Mouse (Mus musculus) MEL (cell line): ENCODE data around the gene Kcmf1. TPM values are rescaled to one million over a fixed set of nuclear protein-coding genes. Genes with fewer than 3 reads are reported as not detected.
"Not testable (repeated sequence)": the region's sequence is repeated elsewhere in the genome, so short reads cannot be mapped to it uniquely, and the experiment has no call there.

Experiments
- DNase-seq: peaks from one replicate; pipeline ENCODE4 v3.0.0; 2011; ENCODE audit warnings: low read depth, low spot score
- H3K27ac ChIP-seq: 2 replicates; pipeline ENCODE4 v1.5.1; 2012; ENCODE audit warnings: low read depth, mild to moderate bottlenecking, control low read depth, low read length, moderate library complexity; ENCODE audit not compliant: control insufficient read depth
- H3K27me3 ChIP-seq, 2 experiments: fragments of 150-350 bp in 1 of 2; sonication (generic) in 1 of 2; 2 replicates each; pipeline ENCODE4 v1.6.1; 2012; ENCODE audit warnings: low read length in 2 of 2, mild to moderate bottlenecking in 2 of 2, improper control_type of control experiment in 1 of 2, moderate library complexity in 1 of 2; ENCODE audit not compliant: insufficient read depth in 2 of 2, control insufficient read depth in 1 of 2
- H3K36me3 ChIP-seq, 2 experiments: 2 replicates each; pipeline ENCODE4 v1.6.1; 2012 to 2014; ENCODE audit warnings: low read length in 2 of 2, improper control_type of control experiment in 1 of 2, inconsistent platforms in 1 of 2, mild to moderate bottlenecking in 1 of 2; ENCODE audit not compliant: insufficient read depth in 2 of 2, control insufficient read depth in 1 of 2
- H3K4me1 ChIP-seq, 2 experiments: fragments of 150-350 bp in 1 of 2; sonication (generic) in 1 of 2; 2 replicates each; pipeline ENCODE4 v1.6.1; 2012; ENCODE audit warnings: low read length in 2 of 2, improper control_type of control experiment in 1 of 2, mild to moderate bottlenecking in 1 of 2; ENCODE audit not compliant: insufficient read depth in 2 of 2, control insufficient read depth in 1 of 2
- H3K4me3 ChIP-seq, 2 experiments: fragments of 150-350 bp in 1 of 2; sonication (generic) in 1 of 2; 2 replicates each; pipeline ENCODE4 v1.5.1; 2012; ENCODE audit warnings: low read depth in 2 of 2, low read length in 2 of 2, mild to moderate bottlenecking in 2 of 2, moderate library complexity in 2 of 2, control low read depth in 1 of 2, improper control_type of control experiment in 1 of 2; ENCODE audit not compliant: control insufficient read depth in 1 of 2, insufficient read depth in 1 of 2
- H3K79me2 ChIP-seq: 2 replicates; pipeline ENCODE4 v1.6.1; 2012; ENCODE audit warnings: mild to moderate bottlenecking, low read length, moderate library complexity; ENCODE audit not compliant: control insufficient read depth, poor library complexity, insufficient read depth
- H3K9ac ChIP-seq: 2 replicates; pipeline ENCODE4 v1.6.1; 2012; ENCODE audit warnings: low read depth, mild to moderate bottlenecking, control low read depth, low read length, moderate library complexity; ENCODE audit not compliant: control insufficient read depth, poor library complexity, severe bottlenecking
- H3K9me3 ChIP-seq: fragments of 150-350 bp; sonication (generic); replicated peaks from 2 replicates; pipeline ENCODE4 v1.6.1; 2012; ENCODE audit warnings: mild to moderate bottlenecking, low read length, improper control_type of control experiment, moderate library complexity; ENCODE audit not compliant: insufficient read depth
- E2F4 ChIP-seq: IDR thresholded peaks from 2 replicates; pipeline ENCODE4 v1.6.1; 2011; ENCODE audit warnings: low read depth, low read length, improper control_type of control experiment, borderline replicate concordance
- JUND ChIP-seq: IDR thresholded peaks from 2 replicates; pipeline ENCODE4 v1.6.1; 2011; ENCODE audit warnings: low read depth, mild to moderate bottlenecking, improper control_type of control experiment, low read length
- MAFK ChIP-seq: IDR thresholded peaks from 2 replicates; pipeline ENCODE4 v1.6.1; 2011; ENCODE audit warnings: low read depth, mild to moderate bottlenecking, low read length, improper control_type of control experiment, borderline replicate concordance
- POLR2A ChIP-seq, 2 experiments: IDR thresholded peaks; 2 replicates each; pipeline ENCODE4 v1.6.1; 2011 to 2012; ENCODE audit warnings: low read length in 2 of 2, mild to moderate bottlenecking in 2 of 2, control low read depth in 1 of 2, improper control_type of control experiment in 1 of 2, low read depth in 1 of 2, moderate library complexity in 1 of 2; ENCODE audit not compliant: control insufficient read depth in 1 of 2, insufficient read depth in 1 of 2, poor library complexity in 1 of 2
- RAD21 ChIP-seq: IDR thresholded peaks from 2 replicates; pipeline ENCODE4 v1.6.1; 2011; ENCODE audit warnings: mild to moderate bottlenecking, low read depth, low read length, improper control_type of control experiment
- TAL1 ChIP-seq: IDR thresholded peaks from 2 replicates; pipeline ENCODE4 v1.6.1; 2012; ENCODE audit warnings: mild to moderate bottlenecking, inconsistent platforms, low read length, moderate library complexity, mixed read lengths
- TCF12 ChIP-seq: IDR thresholded peaks from 2 replicates; pipeline ENCODE4 v1.6.1; 2014; ENCODE audit warnings: low read depth, mild to moderate bottlenecking, inconsistent platforms, low read length, improper control_type of control experiment, moderate library complexity
- UBTF ChIP-seq: IDR thresholded peaks from 2 replicates; pipeline ENCODE4 v1.6.1; 2012; ENCODE audit warnings: low read depth, mild to moderate bottlenecking, inconsistent platforms, low read length, improper control_type of control experiment, moderate library complexity, borderline replicate concordance; ENCODE audit not compliant: insufficient read depth
- ZKSCAN1 ChIP-seq: IDR thresholded peaks from 2 replicates; pipeline ENCODE4 v1.6.1; 2012; ENCODE audit warnings: low read depth, mild to moderate bottlenecking, inconsistent platforms, low read length, improper control_type of control experiment, moderate library complexity
- ZMIZ1 ChIP-seq: IDR thresholded peaks from 2 replicates; pipeline ENCODE4 v1.6.1; 2012; ENCODE audit warnings: low read depth, mild to moderate bottlenecking, inconsistent platforms, low read length, improper control_type of control experiment, moderate library complexity
- polyA plus RNA-seq, 2 experiments: library from polyadenylated mRNA; stranded (reverse) in 1 of 2; unstranded in 1 of 2; fragments of >175 nt in 1 of 2; fragments of >200 nt in 1 of 2; gene quantifications; 2 replicates each; pipeline versions ENCODE4 v1.2.1 to v1.2.4; 2012; ENCODE audit warnings: low replicate concordance in 2 of 2, low read depth in 1 of 2; ENCODE audit not compliant: insufficient read length in 2 of 2, insufficient read depth in 1 of 2, missing spikeins in 1 of 2
- total RNA-seq: library from RNA; depleted of rRNA; stranded (reverse); fragments of 300-350 nt; gene quantifications from 2 replicates; pipeline ENCODE4 v1.2.3, GENCODE M21; 2012

Kcmf1 gene
- total and polyA plus RNA-seq, 3 experiments: 77.0 to 195 (median 133) TPM

DNA sequence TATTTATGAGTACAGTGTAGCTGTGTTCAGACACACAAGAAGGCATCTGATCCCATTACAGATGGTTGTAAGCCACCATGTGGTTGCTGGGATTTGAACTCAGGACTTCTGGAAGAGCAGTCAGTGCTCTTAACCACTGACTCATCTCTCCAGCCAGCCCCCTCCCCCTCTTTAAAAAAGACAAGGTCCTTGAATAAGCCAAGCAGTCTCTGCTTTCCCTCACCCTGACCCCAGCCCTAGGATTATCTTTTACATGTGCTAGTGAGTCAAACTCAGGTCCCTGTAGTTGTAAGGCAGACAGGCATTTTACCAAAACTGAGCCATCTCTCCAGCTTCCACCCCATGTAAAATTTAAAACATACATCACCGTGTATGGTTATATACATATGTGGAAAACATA is 32.0 kb downstream of the Kcmf1 start:
- Histone ChIP-seq H3K79me2 (peaks cover 63% of the 10 kb centered on the region), H3K9ac (no peak overlapping the region), H3K4me1 (peaks cover 10 to 11% of the 10 kb centered on the region in 2 experiments; a peak in 3 of 4 replicates), H3K9me3 (no peaks in the 10 kb centered on the region), H3K27me3 (no peaks in the 10 kb centered on the region), H3K27ac (no peak overlapping the region), H3K4me3 (no peak overlapping the region), H3K36me3 (peaks cover 4 to 10% of the 10 kb centered on the region in 2 experiments)
- TF ChIP-seq ZKSCAN1 (no peak), E2F4 (no peak), POLR2A (IDR thresholded peaks at IDR 0.05; ENCODE audit: control insufficient read depth in 1 of 2, insufficient read depth in 1 of 2, low read depth in 1 of 2, low read length in 2 of 2, poor library complexity in 1 of 2) (no peak), UBTF (no peak), RAD21 (no peak), ZMIZ1 (no peak), JUND (no peak), TAL1 (no peak), MAFK (no peak), TCF12 (no peak)
- no peak for DNase-seq

DNA sequence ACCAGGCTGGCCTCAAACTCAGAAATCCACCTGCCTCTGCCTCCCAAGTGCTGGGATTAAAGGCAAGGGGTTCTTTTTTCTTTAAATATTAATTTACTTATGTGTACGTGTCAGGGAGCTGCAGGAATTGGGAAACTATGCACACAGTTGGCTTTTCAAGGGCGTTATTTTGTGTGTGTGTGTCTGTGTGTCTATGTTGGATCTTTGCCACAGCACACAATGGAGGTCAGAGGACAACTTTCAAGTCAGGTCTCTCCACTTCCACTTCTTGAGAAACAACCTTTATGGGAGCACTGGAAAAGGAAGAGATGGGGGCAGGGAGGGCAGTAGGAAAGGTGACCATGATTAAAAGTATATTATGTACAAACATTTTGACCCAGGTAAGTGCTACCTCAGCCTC is 33.5 kb downstream of the Kcmf1 start:
- no peak for DNase-seq
- H3K27me3 ChIP-seq: no peaks in the 10 kb centered on the region
- no peak for TF ChIP-seq TCF12
- TF ChIP-seq, all 39 proteins: peak for 0
- H3K79me2 ChIP-seq: peaks cover 58% of the 10 kb centered on the region
- H3K4me3 ChIP-seq: no peak overlapping the region
- no peaks in the 10 kb centered on the region for H3K9me3 ChIP-seq
- no peak overlapping the region for H3K27ac ChIP-seq
- peaks cover 4 to 10% of the 10 kb centered on the region in 2 experiments for H3K36me3 ChIP-seq
- peaks cover 10 to 11% of the 10 kb centered on the region in 2 experiments; a peak in 3 of 4 replicates for H3K4me1 ChIP-seq
- H3K9ac ChIP-seq: no peak overlapping the region

DNA sequence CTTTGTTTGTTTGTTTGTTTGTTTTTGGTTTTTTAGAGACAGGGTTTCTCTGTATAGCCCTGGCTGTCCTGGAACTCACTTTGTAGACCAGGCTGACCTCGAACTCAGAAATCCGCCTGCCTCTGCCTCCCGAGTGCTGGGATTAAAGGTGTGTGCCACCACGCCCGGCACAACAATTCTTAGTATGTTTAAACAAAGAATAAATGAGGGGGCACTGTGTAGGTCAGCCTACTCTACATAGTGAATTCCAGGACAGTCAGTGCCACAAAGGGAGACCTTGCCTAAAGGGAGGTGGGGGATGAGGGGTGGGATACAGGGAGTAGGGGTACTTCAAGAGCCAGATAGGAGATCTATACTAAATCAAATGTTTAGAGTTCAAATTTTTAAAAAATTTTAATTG is 37.1 kb downstream of the Kcmf1 start:
- not testable (repeated sequence) for H3K4me1 ChIP-seq, H3K27ac ChIP-seq, H3K9me3 ChIP-seq, H3K4me3 ChIP-seq, H3K9ac ChIP-seq, DNase-seq, H3K27me3 ChIP-seq
- peaks cover 28% of the 10 kb centered on the region for H3K79me2 ChIP-seq
- peaks cover 0 to 11% of the 10 kb centered on the region in 2 experiments; a peak in 3 of 4 replicates for H3K36me3 ChIP-seq
